Mouse (Mus musculus) heart, postnatal 10 days (tissue): ENCODE data around the gene Dgki. TPM values are rescaled to one million over a fixed set of nuclear protein-coding genes. Genes with fewer than 3 reads are reported as not detected.

Source experiments
- DNase-seq, 2 experiments: peaks; one replicate each; pipeline ENCODE4 v3.0.0; 2021
- intact Hi-C: fragments of 180-260 bp; cut with DNase I; formaldehyde crosslinking; loops from one replicate; pipeline ENCODE4 v1.15.1; 2025
- total RNA-seq, 2 experiments: library from RNA; stranded (reverse); gene quantifications; 2 replicates each; pipeline ENCODE4 v1.2.3; 2021

The Dgki gene
- total RNA-seq, 2 experiments from 2014 or later, result 0.45 to 0.65 TPM

- intact Hi-C loops, result no loop called here
These were observed 409.2 kb downstream of the Dgki start for GRCm38 (mm10) chr6:36890776-36891175.

GRCm38 (mm10) chr6:36890296-36890695 is 409.7 kb downstream of the Dgki start:
- intact Hi-C loops, result no loop called here
- DNase-seq, result peak; percentile 81 to 87

More at GRCm38 (mm10) chr6:36890776-36891175, 409.2 kb downstream of the Dgki start:
- DNase-seq, result no peak

GRCm38 (mm10) chr6:36881309-36881708 is 418.7 kb downstream of the Dgki start:
- DNase-seq, result no peak
- intact Hi-C loops, result no loop called here

GRCm38 (mm10) chr6:36880643-36881263 is 419.2 kb downstream of the Dgki start:
- intact Hi-C loops, result no loop called here

GRCm38 (mm10) chr6:36877399-36877798 is 422.6 kb downstream of the Dgki start:
- DNase-seq, result no peak
- intact Hi-C loops, result no loop called here

More at GRCm38 (mm10) chr6:36880643-36881263, 419.2 kb downstream of the Dgki start:
- no peak for DNase-seq

GRCm38 (mm10) chr6:36876426-36876825 is 423.6 kb downstream of the Dgki start:
- intact Hi-C loops, result no loop called here
- no peak for DNase-seq

- DNase-seq, result peak in 1 of 2 experiments; percentile 36
- intact Hi-C loops, result no loop called here
These were observed 424.1 kb downstream of the Dgki start for GRCm38 (mm10) chr6:36875926-36876325.

- DNase-seq, result no peak
- intact Hi-C loops, result no loop called here
These were observed 427.1 kb downstream of the Dgki start for GRCm38 (mm10) chr6:36872876-36873275.

GRCm38 (mm10) chr6:36868217-36868616 is 431.8 kb downstream of the Dgki start:
- no peak for DNase-seq
- intact Hi-C loops, result no loop called here

- DNase-seq, result no peak
- intact Hi-C loops, result no loop called here
These were observed 441.5 kb downstream of the Dgki start for GRCm38 (mm10) chr6:36858258-36859041.

- peak in 1 of 2 experiments; percentile 36 for DNase-seq
- intact Hi-C loops, result no loop called here
These were observed 442.2 kb downstream of the Dgki start for GRCm38 (mm10) chr6:36857627-36858257.

- intact Hi-C loops, result no loop called here
These were observed 449.4 kb downstream of the Dgki start for GRCm38 (mm10) chr6:36850422-36851129.

GRCm38 (mm10) chr6:36845288-36845687 is 454.7 kb downstream of the Dgki start:
- intact Hi-C loops, result no loop called here
- peak in 1 of 2 experiments; percentile 38 for DNase-seq

More at GRCm38 (mm10) chr6:36850422-36851129, 449.4 kb downstream of the Dgki start:
- no peak for DNase-seq

GRCm38 (mm10) chr6:36844258-36844657 is 455.7 kb downstream of the Dgki start:
- intact Hi-C loops, result no loop called here
- DNase-seq, result peak; percentile 47 to 48

GRCm38 (mm10) chr6:36843031-36843488 is 456.9 kb downstream of the Dgki start:
- intact Hi-C loops, result no loop called here
- DNase-seq, result no peak

GRCm38 (mm10) chr6:36842101-36842922 is 457.7 kb downstream of the Dgki start:
- no peak for DNase-seq
- intact Hi-C loops, result no loop called here

- intact Hi-C loops, result no loop called here
These were observed 458.3 kb downstream of the Dgki start for GRCm38 (mm10) chr6:36841701-36842100.

GRCm38 (mm10) chr6:36841174-36841573 is 458.8 kb downstream of the Dgki start:
- intact Hi-C loops, result no loop called here
- DNase-seq, result no peak

More at GRCm38 (mm10) chr6:36841701-36842100, 458.3 kb downstream of the Dgki start:
- DNase-seq, result no peak

- no peak for DNase-seq
- intact Hi-C loops, result no loop called here
These were observed 461.2 kb downstream of the Dgki start for GRCm38 (mm10) chr6:36838747-36839146.

GRCm38 (mm10) chr6:36835351-36835750 is 464.6 kb downstream of the Dgki start:
- intact Hi-C loops, result no loop called here
- DNase-seq, result no peak
